Mouse (Mus musculus): ENCODE measurements around the gene Wipf1.
"Not testable (repeated sequence)": the region's sequence is repeated elsewhere in the genome, so short reads cannot be mapped to it uniquely, and the experiment has no call there.

The Wipf1 gene

GRCm38 (mm10) chr2:73529356-73530330 lies at the start of gene Wipf1:
Wipf1 (minus strand) TSS chr2:73529734.
- no peak for DNase-seq (ENCODE audit: low read depth, low spot score)

- DNase-seq (ENCODE audit: low read depth, low spot score), result no peak
Observed at GRCm38 (mm10) chr2:73579168-73579567, 49.6 kb upstream of the Wipf1 start.

- no peak for DNase-seq (ENCODE audit: low read depth, low spot score)
Observed at GRCm38 (mm10) chr2:73574418-73574817, 44.9 kb upstream of the Wipf1 start.

- no peak for DNase-seq (ENCODE audit: low read depth, low spot score)
Observed at GRCm38 (mm10) chr2:73573556-73573955, 44.0 kb upstream of the Wipf1 start.

GRCm38 (mm10) chr2:73572539-73573372 lies 43.2 kb upstream of the Wipf1 start:
- DNase-seq (ENCODE audit: low read depth, low spot score), result peak; percentile 52

GRCm38 (mm10) chr2:73571901-73572300 lies 42.4 kb upstream of the Wipf1 start:
- DNase-seq (ENCODE audit: low read depth, low spot score), result no peak

GRCm38 (mm10) chr2:73571304-73571703 lies 41.8 kb upstream of the Wipf1 start:
- no peak for DNase-seq (ENCODE audit: low read depth, low spot score)

- DNase-seq (ENCODE audit: low read depth, low spot score), result peak; percentile 69
Observed at GRCm38 (mm10) chr2:73566989-73567605, 37.6 kb upstream of the Wipf1 start.

GRCm38 (mm10) chr2:73566162-73566561 lies 36.6 kb upstream of the Wipf1 start:
- DNase-seq (ENCODE audit: low read depth, low spot score), result peak; percentile 42

- no peak for DNase-seq (ENCODE audit: low read depth, low spot score)
Observed at GRCm38 (mm10) chr2:73563690-73564089, 34.2 kb upstream of the Wipf1 start.

GRCm38 (mm10) chr2:73562656-73563055 lies 33.1 kb upstream of the Wipf1 start:
- no peak for DNase-seq (ENCODE audit: low read depth, low spot score)

- DNase-seq (ENCODE audit: low read depth, low spot score), result peak; percentile 64
Observed at GRCm38 (mm10) chr2:73561665-73562063, 32.1 kb upstream of the Wipf1 start.

GRCm38 (mm10) chr2:73560899-73561664 lies 31.5 kb upstream of the Wipf1 start:
- DNase-seq (ENCODE audit: low read depth, low spot score), result no peak

- no peak for DNase-seq (ENCODE audit: low read depth, low spot score)
Observed at GRCm38 (mm10) chr2:73560445-73560844, 30.9 kb upstream of the Wipf1 start.

GRCm38 (mm10) chr2:73557956-73558355 lies 28.4 kb upstream of the Wipf1 start:
- DNase-seq (ENCODE audit: low read depth, low spot score), result no peak

GRCm38 (mm10) chr2:73557061-73557460 lies 27.5 kb upstream of the Wipf1 start:
- DNase-seq (ENCODE audit: low read depth, low spot score), result not testable (repeated sequence)

- DNase-seq (ENCODE audit: low read depth, low spot score), result no peak
Observed at GRCm38 (mm10) chr2:73554389-73554788, 24.9 kb upstream of the Wipf1 start.

- no peak for DNase-seq (ENCODE audit: low read depth, low spot score)
Observed at GRCm38 (mm10) chr2:73552926-73553325, 23.4 kb upstream of the Wipf1 start.

- peak; percentile 64 for DNase-seq (ENCODE audit: low read depth, low spot score)
Observed at GRCm38 (mm10) chr2:73550725-73551124, 21.2 kb upstream of the Wipf1 start.

- peak; percentile 17 for DNase-seq (ENCODE audit: low read depth, low spot score)
Observed at GRCm38 (mm10) chr2:73548542-73548941, 19.0 kb upstream of the Wipf1 start.

- DNase-seq (ENCODE audit: low read depth, low spot score), result peak; percentile 39
Observed at GRCm38 (mm10) chr2:73547256-73547655, 17.7 kb upstream of the Wipf1 start.
